Mouse (Mus musculus): ENCODE measurements around the gene Pgm5. TPM values are rescaled to one million over a fixed set of nuclear protein-coding genes. Genes with fewer than 3 reads are reported as not detected.
A peak's percentile ranks its signal among the peaks of the same experiment; 100 is the strongest.

The Pgm5 gene
- polyA plus RNA-seq, 1 experiment from 2014 or later, result 2.9 TPM

- H3K4me1 ChIP-seq (ENCODE audit: insufficient read depth), result peaks cover 12% of the 10 kb centered on the region
- ATAC-seq (ENCODE audit: insufficient read depth), result peak; percentile 58; the same call in 1 of the 2 replicates
- H3K9me3 ChIP-seq (ENCODE audit: low read depth, low read length), result no peaks in the 10 kb centered on the region
- no peak for TF ChIP-seq CTCF (IDR thresholded peaks at IDR 0.05; ENCODE audit: low read depth)
- H3K27ac ChIP-seq (ENCODE audit: low read depth), result peak overlapping the region; percentile 58; the same call in 1 of the 2 replicates
- no peaks in the 10 kb centered on the region for H3K36me3 ChIP-seq (ENCODE audit: insufficient read depth)
- H3K9ac ChIP-seq, result no peak overlapping the region
- DNase-seq, result peak; percentile 35
- H3K27me3 ChIP-seq (ENCODE audit: insufficient read depth, low read length), result no peaks in the 10 kb centered on the region
- WGBS, result 56% methylated on average over 7 of the region's 7 CpGs
- H3K4me2 ChIP-seq, result no peak overlapping the region
- no peak overlapping the region for H3K4me3 ChIP-seq (ENCODE audit: low read depth, low read length)
These were observed 108.6 kb downstream of the Pgm5 start for GRCm38 (mm10) chr19:24752873-24753538.

GRCm38 (mm10) chr19:24746266-24746875 lies 115.3 kb downstream of the Pgm5 start:
- no peak for ATAC-seq (ENCODE audit: insufficient read depth)
- no peak overlapping the region; the same call in 1 of the 2 replicates for H3K27ac ChIP-seq (ENCODE audit: low read depth)
- H3K27me3 ChIP-seq (ENCODE audit: insufficient read depth, low read length), result no peaks in the 10 kb centered on the region
- H3K4me2 ChIP-seq, result no peak overlapping the region
- DNase-seq, result peak; percentile 81
- H3K9me3 ChIP-seq (ENCODE audit: low read depth, low read length), result no peaks in the 10 kb centered on the region
- H3K9ac ChIP-seq, result no peak overlapping the region
- H3K36me3 ChIP-seq (ENCODE audit: insufficient read depth), result no peaks in the 10 kb centered on the region
- no peak for TF ChIP-seq CTCF (IDR thresholded peaks at IDR 0.05; ENCODE audit: low read depth)
- H3K4me1 ChIP-seq (ENCODE audit: insufficient read depth), result no peaks in the 10 kb centered on the region
- H3K4me3 ChIP-seq (ENCODE audit: low read depth, low read length), result no peak overlapping the region
- 71% methylated on average over 4 of the region's 4 CpGs for WGBS

GRCm38 (mm10) chr19:24742606-24743005 lies 119.0 kb downstream of the Pgm5 start:
- H3K36me3 ChIP-seq (ENCODE audit: insufficient read depth), result no peaks in the 10 kb centered on the region
- no peak overlapping the region for H3K27ac ChIP-seq (ENCODE audit: low read depth)
- H3K4me1 ChIP-seq (ENCODE audit: insufficient read depth), result 0 out of 2 replicates have a peak, but pooled peaks cover 3% of the 10 kb centered on the region
- no peak overlapping the region for H3K9ac ChIP-seq
- ATAC-seq (ENCODE audit: insufficient read depth) (no peak), DNase-seq (no peak)
- H3K4me2 ChIP-seq, result no peak overlapping the region
- WGBS, result 74% methylated on average over 6 of the region's 6 CpGs
- H3K9me3 ChIP-seq (ENCODE audit: low read depth, low read length), result no peaks in the 10 kb centered on the region
- H3K4me3 ChIP-seq (ENCODE audit: low read depth, low read length), result no peak overlapping the region
- no peak for TF ChIP-seq CTCF (IDR thresholded peaks at IDR 0.05; ENCODE audit: low read depth)
- no peaks in the 10 kb centered on the region for H3K27me3 ChIP-seq (ENCODE audit: insufficient read depth, low read length)

- Histone ChIP-seq H3K36me3 (ENCODE audit: insufficient read depth) (no peaks in the 10 kb centered on the region), H3K4me2 (no peak overlapping the region), H3K27me3 (ENCODE audit: insufficient read depth, low read length) (no peaks in the 10 kb centered on the region), H3K9me3 (ENCODE audit: low read depth, low read length) (no peaks in the 10 kb centered on the region), H3K27ac (ENCODE audit: low read depth) (no peak overlapping the region), H3K9ac (no peak overlapping the region), H3K4me3 (ENCODE audit: low read depth, low read length) (no peak overlapping the region), H3K4me1 (ENCODE audit: insufficient read depth) (peaks cover 15% of the 10 kb centered on the region)
- no peak for ATAC-seq (ENCODE audit: insufficient read depth)
- TF ChIP-seq CTCF (IDR thresholded peaks at IDR 0.05; ENCODE audit: low read depth), result no peak
- DNase-seq, result no peak
- 73% methylated on average over 3 of the region's 3 CpGs for WGBS
These were observed 122.9 kb downstream of the Pgm5 start for GRCm38 (mm10) chr19:24738786-24739185.

- 88% methylated on average over 5 of the region's 5 CpGs for WGBS
- DNase-seq (no peak), ATAC-seq (ENCODE audit: insufficient read depth) (no peak)
- TF ChIP-seq CTCF (IDR thresholded peaks at IDR 0.05; ENCODE audit: low read depth), result no peak
- Histone ChIP-seq H3K4me2 (no peak overlapping the region), H3K27me3 (ENCODE audit: insufficient read depth, low read length) (no peaks in the 10 kb centered on the region), H3K27ac (ENCODE audit: low read depth) (no peak overlapping the region), H3K9me3 (ENCODE audit: low read depth, low read length) (no peaks in the 10 kb centered on the region), H3K4me1 (ENCODE audit: insufficient read depth) (peaks cover 15% of the 10 kb centered on the region), H3K36me3 (ENCODE audit: insufficient read depth) (no peaks in the 10 kb centered on the region), H3K4me3 (ENCODE audit: low read depth, low read length) (no peak overlapping the region), H3K9ac (no peak overlapping the region)
These were observed 123.6 kb downstream of the Pgm5 start for GRCm38 (mm10) chr19:24738026-24738425.

- no peaks in the 10 kb centered on the region for H3K36me3 ChIP-seq (ENCODE audit: insufficient read depth)
- H3K9me3 ChIP-seq (ENCODE audit: low read depth, low read length), result no peaks in the 10 kb centered on the region
- TF ChIP-seq CTCF (IDR thresholded peaks at IDR 0.05; ENCODE audit: low read depth), result no peak; the same call in 1 of the 2 replicates
- peaks cover 21% of the 10 kb centered on the region for H3K4me1 ChIP-seq (ENCODE audit: insufficient read depth)
- ATAC-seq (ENCODE audit: insufficient read depth) (peak; percentile 80; the same call in 1 of the 2 replicates), DNase-seq (peak; percentile 84)
- H3K27me3 ChIP-seq (ENCODE audit: insufficient read depth, low read length), result no peaks in the 10 kb centered on the region
- H3K9ac ChIP-seq, result no peak overlapping the region
- peak overlapping the region; percentile 7; the same call in 1 of the 2 replicates for H3K27ac ChIP-seq (ENCODE audit: low read depth)
- 37% methylated on average over 6 of the region's 6 CpGs for WGBS
- H3K4me2 ChIP-seq, result no peak overlapping the region
- no peak overlapping the region for H3K4me3 ChIP-seq (ENCODE audit: low read depth, low read length)
These were observed 126.0 kb downstream of the Pgm5 start for GRCm38 (mm10) chr19:24735484-24736128.

GRCm38 (mm10) chr19:24730661-24731060 lies 131.0 kb downstream of the Pgm5 start:
- H3K36me3 ChIP-seq (ENCODE audit: insufficient read depth), result no peaks in the 10 kb centered on the region
- DNase-seq (peak; percentile 89), ATAC-seq (ENCODE audit: insufficient read depth) (no peak)
- 25% methylated on average over 5 of the region's 5 CpGs for WGBS
- H3K4me1 ChIP-seq (ENCODE audit: insufficient read depth), result peaks cover 19% of the 10 kb centered on the region
- H3K27me3 ChIP-seq (ENCODE audit: insufficient read depth, low read length), result no peaks in the 10 kb centered on the region
- peak overlapping the region; percentile 36; the same call in 1 of the 2 replicates for H3K27ac ChIP-seq (ENCODE audit: low read depth)
- no peak overlapping the region for H3K9ac ChIP-seq
- no peak for TF ChIP-seq CTCF (IDR thresholded peaks at IDR 0.05; ENCODE audit: low read depth)
- H3K4me2 ChIP-seq, result no peak overlapping the region
- no peaks in the 10 kb centered on the region for H3K9me3 ChIP-seq (ENCODE audit: low read depth, low read length)
- H3K4me3 ChIP-seq (ENCODE audit: low read depth, low read length), result no peak overlapping the region
